Mouse (Mus musculus): ENCODE results near the gene Fads1. TPM values are rescaled to one million over a fixed set of nuclear protein-coding genes. Genes with fewer than 3 reads are reported as not detected.

Fads1 gene
- polyA plus RNA-seq (2015; fragmentation: Nextera tagmentation; extraction: Ambion mirVana), result 169 and 177 TPM in 2 replicates

DNA sequence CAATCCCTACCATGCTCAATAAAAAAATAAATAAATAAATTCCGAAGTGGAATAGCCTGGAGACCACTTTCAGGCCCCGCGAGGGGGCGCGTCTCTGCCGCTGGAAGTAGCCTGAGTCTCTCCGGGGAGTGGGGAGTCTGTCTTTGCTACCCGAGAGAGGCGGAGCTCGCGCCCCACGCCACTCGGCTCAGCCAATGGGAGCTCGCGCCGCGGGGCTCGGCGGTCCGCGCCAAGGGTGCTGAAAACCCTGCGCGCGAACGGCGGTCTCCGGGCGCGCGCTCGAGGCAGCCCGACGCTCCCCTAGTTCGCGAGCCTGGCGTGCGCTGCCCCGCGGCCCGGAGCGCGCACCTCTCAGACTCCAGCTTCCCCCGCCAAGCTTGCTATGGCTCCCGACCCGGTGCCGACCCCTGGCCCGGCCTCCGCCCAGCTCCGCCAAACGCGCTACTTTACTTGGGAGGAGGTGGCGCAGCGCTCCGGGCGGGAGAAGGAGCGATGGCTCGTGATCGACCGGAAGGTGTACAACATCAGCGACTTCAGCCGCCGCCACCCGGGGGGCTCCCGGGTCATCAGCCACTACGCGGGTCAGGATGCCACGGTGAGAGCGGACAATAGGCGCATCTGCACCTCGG lies at the start of gene Fads1:
Fads1 (plus strand) TSS at position 219 of the 629 bp plus-strand sequence.
- ATAC-seq, result peak; percentile 96
- Histone ChIP-seq H3K27me3 (replicated peaks; ENCODE audit: control insufficient read depth, insufficient read depth, low read length) (no peaks in the 10 kb centered on the region), H3K27ac (ENCODE audit: low read depth, low read length) (peak within 1 kb of the TSS; percentile 97), H3K36me3 (ENCODE audit: control insufficient read depth, insufficient read depth, low read length) (peaks cover 10% of the 10 kb centered on the region), H3K4me3 (ENCODE audit: low read length) (peak within 1 kb of the TSS; percentile 86), H3K4me2 (ENCODE audit: low read length) (peak within 1 kb of the TSS; percentile 73), H3K9ac (ENCODE audit: low read depth, low read length) (peak within 1 kb of the TSS; percentile 95), H3K9me3 (ENCODE audit: control insufficient read depth, low read length) (no peaks in the 10 kb centered on the region), H3K4me1 (ENCODE audit: control insufficient read depth, insufficient read depth, low read depth, low read length) (peaks cover 31% of the 10 kb centered on the region)
- under 1% methylated on average over 69 of the region's 70 CpGs for WGBS

DNA sequence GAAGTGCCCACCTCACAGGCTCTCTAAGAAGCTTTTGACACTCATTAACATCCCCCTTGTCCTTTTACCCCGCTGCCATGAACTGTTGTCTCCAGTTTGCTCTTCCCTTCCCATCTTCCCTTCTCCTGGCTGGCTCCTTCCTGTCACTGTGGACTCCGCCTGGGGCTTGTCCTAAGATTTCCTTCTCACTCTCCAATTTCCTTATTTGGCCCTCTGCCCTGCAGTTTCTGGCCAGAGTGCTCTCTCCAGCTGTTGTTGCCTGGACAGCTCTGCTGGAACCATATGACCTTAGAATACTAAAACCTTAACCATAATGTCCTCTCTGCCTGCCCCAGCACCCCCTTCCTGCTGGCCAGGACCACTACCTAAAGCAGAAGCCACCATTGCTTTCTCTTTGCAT lies 48.0 kb upstream of the Fads1 start:
- H3K36me3 ChIP-seq (ENCODE audit: control insufficient read depth, insufficient read depth, low read length), result no peaks in the 10 kb centered on the region
- no peaks in the 10 kb centered on the region for H3K27me3 ChIP-seq (replicated peaks; ENCODE audit: control insufficient read depth, insufficient read depth, low read length)
- H3K27ac ChIP-seq (ENCODE audit: low read depth, low read length), result no peak overlapping the region
- no peak for ATAC-seq
- H3K4me2 ChIP-seq (ENCODE audit: low read length), result no peak overlapping the region
- H3K9me3 ChIP-seq (ENCODE audit: control insufficient read depth, low read length), result no peaks in the 10 kb centered on the region
- no peaks in the 10 kb centered on the region for H3K4me1 ChIP-seq (ENCODE audit: control insufficient read depth, insufficient read depth, low read depth, low read length)
- no peak overlapping the region for H3K4me3 ChIP-seq (ENCODE audit: low read length)
- WGBS, result 43% methylated on average over 2 of the region's 2 CpGs
- H3K9ac ChIP-seq (ENCODE audit: low read depth, low read length), result no peak overlapping the region

DNA sequence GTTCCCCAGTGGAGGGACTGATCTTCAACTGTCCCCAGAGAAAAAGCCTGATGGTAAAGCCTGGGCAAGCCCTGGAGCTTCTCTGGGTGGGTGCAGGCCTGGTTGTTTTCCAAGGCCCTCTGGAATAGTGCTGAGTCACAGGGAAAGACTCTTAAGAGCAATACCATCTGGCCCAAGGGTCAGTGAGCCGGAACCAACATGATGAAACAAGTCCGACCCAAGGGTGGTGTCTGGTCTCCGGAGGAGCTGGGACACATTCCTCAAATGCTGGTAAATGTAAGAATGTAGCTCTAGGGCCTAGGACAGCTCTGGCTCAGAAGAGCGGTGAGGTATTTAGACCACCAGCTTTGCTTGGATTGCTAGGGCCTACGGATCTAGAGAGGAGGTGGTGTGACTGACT lies 45.3 kb upstream of the Fads1 start:
- H3K9me3 ChIP-seq (ENCODE audit: control insufficient read depth, low read length), result no peaks in the 10 kb centered on the region
- H3K27ac ChIP-seq (ENCODE audit: low read depth, low read length), result no peak overlapping the region
- H3K4me1 ChIP-seq (ENCODE audit: control insufficient read depth, insufficient read depth, low read depth, low read length), result no peaks in the 10 kb centered on the region
- no peaks in the 10 kb centered on the region for H3K36me3 ChIP-seq (ENCODE audit: control insufficient read depth, insufficient read depth, low read length)
- H3K4me2 ChIP-seq (ENCODE audit: low read length), result no peak overlapping the region
- 82% methylated on average over 5 of the region's 5 CpGs for WGBS
- no peak overlapping the region for H3K9ac ChIP-seq (ENCODE audit: low read depth, low read length)
- no peak for ATAC-seq
- H3K27me3 ChIP-seq (replicated peaks; ENCODE audit: control insufficient read depth, insufficient read depth, low read length), result no peaks in the 10 kb centered on the region
- H3K4me3 ChIP-seq (ENCODE audit: low read length), result no peak overlapping the region

DNA sequence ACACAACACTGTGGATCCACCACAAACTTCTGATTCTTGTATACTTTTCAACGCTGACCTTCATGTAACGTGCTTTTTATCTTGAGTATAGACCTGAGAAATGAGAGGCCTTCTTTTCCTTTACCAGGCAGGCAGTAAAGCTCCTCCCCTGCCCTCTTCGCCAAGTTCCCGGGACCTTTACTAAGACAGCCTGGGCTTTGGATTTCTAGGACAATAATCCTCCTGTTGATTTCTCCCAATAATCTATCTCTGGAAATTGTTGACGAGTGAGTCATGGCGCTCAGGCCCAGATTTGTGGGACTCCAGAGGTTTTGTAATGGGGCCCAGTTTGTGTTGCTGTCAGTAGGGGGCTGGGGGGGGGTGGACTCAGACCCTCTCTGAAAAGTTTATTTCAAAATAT lies 43.0 kb upstream of the Fads1 start:
- no peak for ATAC-seq
- H3K4me3 ChIP-seq (ENCODE audit: low read length), result no peak overlapping the region
- 88% methylated on average over 6 of the region's 6 CpGs for WGBS
- no peak overlapping the region for H3K4me2 ChIP-seq (ENCODE audit: low read length)
- H3K36me3 ChIP-seq (ENCODE audit: control insufficient read depth, insufficient read depth, low read length), result no peaks in the 10 kb centered on the region
- H3K4me1 ChIP-seq (ENCODE audit: control insufficient read depth, insufficient read depth, low read depth, low read length), result no peaks in the 10 kb centered on the region
- H3K27ac ChIP-seq (ENCODE audit: low read depth, low read length), result no peak overlapping the region
- no peak overlapping the region for H3K9ac ChIP-seq (ENCODE audit: low read depth, low read length)
- H3K27me3 ChIP-seq (replicated peaks; ENCODE audit: control insufficient read depth, insufficient read depth, low read length), result no peaks in the 10 kb centered on the region
- H3K9me3 ChIP-seq (ENCODE audit: control insufficient read depth, low read length), result no peaks in the 10 kb centered on the region

DNA sequence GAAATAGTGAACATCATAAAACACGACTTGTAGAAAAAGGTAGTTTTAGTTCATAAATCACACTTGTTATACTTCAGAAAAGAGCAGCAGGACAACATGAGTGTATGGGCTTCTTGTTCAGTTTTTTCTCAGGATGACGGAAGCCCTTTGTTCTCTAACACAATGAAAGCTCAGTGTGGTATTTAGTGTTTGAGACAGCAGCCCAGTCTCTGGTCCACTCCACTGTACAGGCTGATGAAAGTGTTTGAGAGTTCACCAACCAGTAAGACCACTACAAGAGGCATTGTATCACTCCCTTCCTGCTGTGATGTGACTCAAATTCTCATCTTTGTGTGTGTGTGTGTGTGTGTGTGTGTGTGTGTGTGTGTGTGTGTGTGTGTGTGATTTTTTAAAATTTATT lies 39.0 kb upstream of the Fads1 start:
- H3K4me2 ChIP-seq (ENCODE audit: low read length), result no peak overlapping the region
- no peaks in the 10 kb centered on the region for H3K9me3 ChIP-seq (ENCODE audit: control insufficient read depth, low read length)
- H3K27me3 ChIP-seq (replicated peaks; ENCODE audit: control insufficient read depth, insufficient read depth, low read length), result no peaks in the 10 kb centered on the region
- no peaks in the 10 kb centered on the region for H3K4me1 ChIP-seq (ENCODE audit: control insufficient read depth, insufficient read depth, low read depth, low read length)
- no peak for ATAC-seq
- whole genome bisulfite sequencing, result 16% methylated on average over 2 of the region's 2 CpGs
- no peaks in the 10 kb centered on the region for H3K36me3 ChIP-seq (ENCODE audit: control insufficient read depth, insufficient read depth, low read length)
- H3K9ac ChIP-seq (ENCODE audit: low read depth, low read length), result no peak overlapping the region
- H3K4me3 ChIP-seq (ENCODE audit: low read length), result no peak overlapping the region
- no peak overlapping the region for H3K27ac ChIP-seq (ENCODE audit: low read depth, low read length)

DNA sequence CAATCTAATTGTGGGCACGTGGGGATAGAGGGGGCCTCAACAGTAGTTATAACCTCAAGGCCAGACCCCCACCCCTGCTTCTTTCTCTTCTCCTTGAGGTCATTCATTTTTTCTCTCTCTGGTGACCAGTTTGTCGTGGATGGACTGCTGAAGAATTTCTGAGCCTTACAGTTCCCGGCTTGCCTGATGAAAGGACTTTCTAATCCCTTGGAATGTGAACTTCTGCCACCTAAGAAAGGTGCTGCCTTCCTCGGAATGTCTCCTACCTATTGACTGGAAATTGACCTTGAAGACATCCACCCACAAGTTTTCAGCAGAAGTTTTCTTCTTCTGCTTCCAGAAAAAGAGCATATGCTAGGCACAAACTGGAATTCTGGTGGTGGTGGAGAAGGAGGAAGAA lies 38.2 kb upstream of the Fads1 start:
- no peaks in the 10 kb centered on the region for H3K27me3 ChIP-seq (replicated peaks; ENCODE audit: control insufficient read depth, insufficient read depth, low read length)
- 69% methylated on average over 4 of the region's 4 CpGs for WGBS

DNA sequence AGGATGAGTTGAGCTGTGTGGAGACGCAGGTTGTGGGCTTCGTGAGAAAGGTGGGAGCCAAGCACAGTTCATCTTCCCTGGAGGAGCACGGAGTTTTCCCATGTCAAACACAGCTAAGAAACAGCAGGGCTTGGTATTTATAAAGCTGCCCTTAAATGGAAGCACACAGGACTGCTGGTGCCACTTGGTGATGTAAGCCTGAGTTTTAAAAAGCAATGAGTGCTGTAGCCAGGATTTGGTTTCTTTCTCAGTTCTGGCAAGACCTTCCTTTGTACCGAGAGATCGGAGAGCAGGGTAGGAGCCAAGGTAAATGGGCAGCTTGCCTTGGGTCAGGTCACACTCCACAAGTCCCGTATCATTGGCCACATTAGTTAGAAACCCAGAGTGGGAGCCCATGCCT lies 34.1 kb upstream of the Fads1 start:
- Histone ChIP-seq H3K27ac (ENCODE audit: low read depth, low read length) (no peak overlapping the region), H3K9ac (ENCODE audit: low read depth, low read length) (no peak overlapping the region), H3K4me1 (ENCODE audit: control insufficient read depth, insufficient read depth, low read depth, low read length) (no peaks in the 10 kb centered on the region), H3K27me3 (replicated peaks; ENCODE audit: control insufficient read depth, insufficient read depth, low read length) (no peaks in the 10 kb centered on the region), H3K36me3 (ENCODE audit: control insufficient read depth, insufficient read depth, low read length) (no peaks in the 10 kb centered on the region), H3K4me3 (ENCODE audit: low read length) (no peak overlapping the region), H3K4me2 (ENCODE audit: low read length) (no peak overlapping the region), H3K9me3 (ENCODE audit: control insufficient read depth, low read length) (no peaks in the 10 kb centered on the region)
- WGBS, result 83% methylated on average over 6 of the region's 6 CpGs
- no peak for ATAC-seq

More for the DNA sequence above, 38.2 kb upstream of the Fads1 start:
- ATAC-seq, result no peak
- Histone ChIP-seq H3K4me1 (ENCODE audit: control insufficient read depth, insufficient read depth, low read depth, low read length) (no peaks in the 10 kb centered on the region), H3K27ac (ENCODE audit: low read depth, low read length) (no peak overlapping the region), H3K4me3 (ENCODE audit: low read length) (no peak overlapping the region), H3K9me3 (ENCODE audit: control insufficient read depth, low read length) (no peaks in the 10 kb centered on the region), H3K36me3 (ENCODE audit: control insufficient read depth, insufficient read depth, low read length) (no peaks in the 10 kb centered on the region), H3K9ac (ENCODE audit: low read depth, low read length) (no peak overlapping the region), H3K4me2 (ENCODE audit: low read length) (no peak overlapping the region)

DNA sequence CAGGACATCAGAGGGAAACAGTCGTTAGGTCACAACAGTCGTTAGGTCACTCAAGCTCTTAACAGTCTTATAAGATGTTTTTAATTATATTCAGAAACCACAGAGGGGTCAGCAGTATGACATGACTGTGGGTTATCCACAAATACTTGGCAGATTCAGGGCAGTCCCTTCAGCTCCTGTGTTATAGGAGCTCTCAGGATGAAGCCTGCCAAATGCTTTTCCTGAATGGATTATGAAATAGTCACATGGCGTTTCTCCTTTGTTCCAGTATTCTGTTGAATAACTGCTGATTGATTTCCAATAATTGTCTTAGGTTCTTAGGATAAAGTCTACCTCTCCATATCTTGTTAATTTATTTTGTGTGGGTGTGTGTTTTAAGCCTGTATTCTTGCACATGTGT lies 33.5 kb upstream of the Fads1 start:
- Histone ChIP-seq H3K36me3 (ENCODE audit: control insufficient read depth, insufficient read depth, low read length) (no peaks in the 10 kb centered on the region), H3K27me3 (replicated peaks; ENCODE audit: control insufficient read depth, insufficient read depth, low read length) (no peaks in the 10 kb centered on the region), H3K9ac (ENCODE audit: low read depth, low read length) (no peak overlapping the region), H3K4me3 (ENCODE audit: low read length) (no peak overlapping the region), H3K27ac (ENCODE audit: low read depth, low read length) (no peak overlapping the region), H3K9me3 (ENCODE audit: control insufficient read depth, low read length) (no peaks in the 10 kb centered on the region), H3K4me2 (ENCODE audit: low read length) (no peak overlapping the region), H3K4me1 (ENCODE audit: control insufficient read depth, insufficient read depth, low read depth, low read length) (no peaks in the 10 kb centered on the region)
- no peak for ATAC-seq
- WGBS, result 86% methylated on average over 3 of the region's 3 CpGs

DNA sequence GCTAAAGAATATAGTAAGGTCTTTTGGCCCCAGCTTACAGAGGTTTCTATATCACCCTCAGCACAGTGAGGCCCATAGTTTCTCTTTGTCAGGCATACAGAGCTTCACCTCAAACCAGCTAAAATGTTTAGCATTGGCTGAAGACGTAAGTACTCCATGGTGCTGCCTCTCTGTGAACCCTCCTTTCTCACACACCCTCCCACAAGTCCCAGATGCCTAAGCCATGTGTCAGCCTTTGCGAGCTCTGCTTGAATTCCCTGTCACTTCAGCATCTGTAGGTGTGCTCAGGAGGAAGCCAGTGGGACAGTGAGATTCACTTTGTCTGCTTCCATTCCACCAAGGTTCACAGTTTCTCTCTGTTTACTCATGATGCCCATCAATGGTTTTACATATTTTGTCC lies 25.0 kb upstream of the Fads1 start:
- 83% methylated on average over 2 of the region's 2 CpGs for WGBS
- Histone ChIP-seq H3K4me1 (ENCODE audit: control insufficient read depth, insufficient read depth, low read depth, low read length) (no peaks in the 10 kb centered on the region), H3K4me2 (ENCODE audit: low read length) (no peak overlapping the region), H3K36me3 (ENCODE audit: control insufficient read depth, insufficient read depth, low read length) (no peaks in the 10 kb centered on the region), H3K27ac (ENCODE audit: low read depth, low read length) (no peak overlapping the region), H3K4me3 (ENCODE audit: low read length) (no peak overlapping the region), H3K9ac (ENCODE audit: low read depth, low read length) (no peak overlapping the region), H3K27me3 (replicated peaks; ENCODE audit: control insufficient read depth, insufficient read depth, low read length) (no peaks in the 10 kb centered on the region), H3K9me3 (ENCODE audit: control insufficient read depth, low read length) (no peaks in the 10 kb centered on the region)
- ATAC-seq, result no peak

DNA sequence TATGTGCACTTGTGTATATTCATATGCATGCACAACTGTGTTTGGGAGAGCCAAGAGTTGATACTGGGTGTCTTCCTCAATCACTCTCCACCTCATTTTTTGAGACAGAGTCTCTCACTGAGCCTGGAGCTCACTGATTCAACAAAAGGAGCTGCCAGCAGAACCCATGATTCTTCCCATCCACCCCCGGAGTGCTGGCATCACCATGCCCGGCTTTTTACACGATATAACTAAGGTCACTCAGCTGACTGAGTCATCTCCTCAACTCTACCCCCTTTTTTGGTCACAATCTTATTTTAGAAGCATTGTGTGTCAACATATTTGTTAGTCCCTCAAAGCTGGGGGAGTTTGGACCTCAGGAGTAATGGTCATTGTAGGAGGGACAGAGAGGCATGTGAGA lies 18.8 kb upstream of the Fads1 start:
- H3K27ac ChIP-seq (ENCODE audit: low read depth, low read length), result no peak overlapping the region
- no peak overlapping the region for H3K9ac ChIP-seq (ENCODE audit: low read depth, low read length)
- H3K4me1 ChIP-seq (ENCODE audit: control insufficient read depth, insufficient read depth, low read depth, low read length), result no peaks in the 10 kb centered on the region
- H3K27me3 ChIP-seq (replicated peaks; ENCODE audit: control insufficient read depth, insufficient read depth, low read length), result no peaks in the 10 kb centered on the region
- 84% methylated on average over 3 of the region's 3 CpGs for WGBS
- no peak overlapping the region for H3K4me3 ChIP-seq (ENCODE audit: low read length)
- no peaks in the 10 kb centered on the region for H3K36me3 ChIP-seq (ENCODE audit: control insufficient read depth, insufficient read depth, low read length)
- no peak overlapping the region for H3K4me2 ChIP-seq (ENCODE audit: low read length)
- no peak for ATAC-seq
- no peaks in the 10 kb centered on the region for H3K9me3 ChIP-seq (ENCODE audit: control insufficient read depth, low read length)
